34 mouse cellular contexts compared by ENCODE assay signal in the genomic region with DNA sequence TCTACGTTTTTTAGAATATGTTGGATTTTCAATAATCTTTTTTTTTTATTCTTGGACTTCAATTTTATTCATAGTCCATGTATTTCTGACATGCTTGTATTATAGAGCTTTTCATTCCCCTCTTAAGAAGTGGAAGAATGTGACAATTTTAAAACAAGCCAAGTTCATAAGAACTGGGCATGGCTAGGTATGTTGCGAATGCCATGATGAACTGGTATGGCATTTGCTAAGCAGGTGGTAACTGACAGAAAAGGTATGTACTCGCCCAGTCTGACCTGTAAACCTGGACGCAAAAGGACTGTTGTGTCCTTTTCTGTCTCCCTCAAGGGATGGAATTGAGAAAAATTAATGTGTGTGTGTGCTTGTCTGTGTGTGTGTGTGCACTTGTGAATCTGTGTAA.
"Had no signal": no experiment of that assay in that cellular context is flagged by ENCODE, and none has a peak within 500 bp of the region (broad histone marks: within the 10 kb centered on the region; RNA-seq: fewer than 3 reads in every experiment).

No protein-coding gene starts in this region.

- H3K36me3 ChIP-seq: heart, embryonic 10.5 days; heart, embryonic 15.5 days; hindbrain, embryonic 12.5 days; hindbrain, embryonic 15.5 days; intestine, embryonic 15.5 days; kidney, embryonic 15.5 days had no signal

- H3K27ac ChIP-seq: heart, embryonic 10.5 days; heart, embryonic 13.5 days; heart, embryonic 15.5 days; hindbrain, embryonic 10.5 days; hindbrain, embryonic 12.5 days; hindbrain, embryonic 13.5 days; hindbrain, embryonic 14.5 days; hindbrain, embryonic 15.5 days; hindbrain, postnatal 0 days; intestine, embryonic 15.5 days; kidney, embryonic 15.5 days; kidney, postnatal 0 days; layer of hippocampus, adult 2 months had no signal

- H3K9ac ChIP-seq: heart, embryonic 12.5 days; heart, embryonic 13.5 days; heart, embryonic 15.5 days; hindbrain, embryonic 12.5 days; hindbrain, embryonic 13.5 days; hindbrain, embryonic 14.5 days; hindbrain, embryonic 15.5 days; intestine, embryonic 15.5 days; kidney, embryonic 15.5 days had no signal

- DNase-seq: heart, postnatal 10 days; heart, postnatal 14 days; heart, postnatal 36 days; heart, postnatal 4 days; kidney, adult 11 months; kidney, adult 18-20 months; kidney, adult 2 months; kidney, adult 8-10 months; kidney, adult 9 months; kidney, postnatal 10 days; kidney, postnatal 14 days; kidney, postnatal 25 days; kidney, postnatal 36 days; kidney, postnatal 4 days; layer of hippocampus, adult 9-11 months; layer of hippocampus, postnatal 36 days had no signal

- H3K4me2 ChIP-seq: heart, embryonic 11.5 days; heart, embryonic 12.5 days; heart, embryonic 13.5 days; heart, embryonic 15.5 days; hindbrain, embryonic 12.5 days; hindbrain, embryonic 13.5 days; hindbrain, embryonic 14.5 days; hindbrain, embryonic 15.5 days; intestine, embryonic 15.5 days; kidney, embryonic 15.5 days had no signal

- H3K9me3 ChIP-seq: heart, embryonic 10.5 days; heart, embryonic 12.5 days; heart, embryonic 13.5 days; heart, embryonic 15.5 days; hindbrain, embryonic 10.5 days; hindbrain, embryonic 12.5 days; hindbrain, embryonic 13.5 days; hindbrain, embryonic 15.5 days; intestine, embryonic 15.5 days; kidney, embryonic 15.5 days had no signal

- ATAC-seq: hindbrain, embryonic 16.5 days; hindbrain, postnatal 0 days; inflammation-experienced regulatory T-cells, adult 6 months; intestine, embryonic 15.5 days; intestine, embryonic 16.5 days had no signal

- H3K4me3 ChIP-seq: heart, embryonic 10.5 days; heart, embryonic 12.5 days; heart, embryonic 13.5 days; heart, embryonic 15.5 days; hindbrain, embryonic 10.5 days; hindbrain, embryonic 12.5 days; hindbrain, embryonic 13.5 days; hindbrain, embryonic 15.5 days; intestine, embryonic 15.5 days; kidney, embryonic 15.5 days; layer of hippocampus, adult 2 months had no signal

- H3K4me1 ChIP-seq: heart, embryonic 15.5 days; intestine, embryonic 15.5 days had no signal

- H3K27me3 ChIP-seq: heart, embryonic 12.5 days; heart, embryonic 13.5 days; heart, embryonic 15.5 days; hindbrain, embryonic 12.5 days; hindbrain, embryonic 15.5 days; intestine, embryonic 15.5 days; kidney, embryonic 15.5 days had no signal
